Mouse (Mus musculus) forebrain, embryonic 11.5 days (tissue): Measurements from ENCODE around the gene Clasp1. TPM values are rescaled to one million over a fixed set of nuclear protein-coding genes. Genes with fewer than 3 reads are reported as not detected.

Experiments
- ATAC-seq: fragments of 200-750 bp; cut with Nextera tagmentation; replicated peaks from 2 replicates; pipeline ENCODE4 v1.8.0; 2017; ENCODE audit warnings: moderate TSS enrichment; ENCODE audit not compliant: low FRiP score
- DNase-seq: peaks from one replicate; pipeline ENCODE4 v3.0.0-alpha.2; 2017; ENCODE audit warnings: low spot score
- H3K27ac ChIP-seq: fragments of 300-500 bp; sonication (generic); 2 replicates; pipeline ENCODE4 v1.5.1; 2014; ENCODE audit warnings: low read depth, low read length
- H3K27me3 ChIP-seq: fragments of 300-500 bp; sonication (generic); 2 replicates; pipeline ENCODE4 v1.6.1; 2014; ENCODE audit warnings: mild to moderate bottlenecking, low read length, mixed read lengths; ENCODE audit not compliant: control insufficient read depth, insufficient read depth
- H3K36me3 ChIP-seq: fragments of 300-500 bp; sonication (generic); 2 replicates; pipeline ENCODE4 v1.6.1; 2014; ENCODE audit warnings: mild to moderate bottlenecking, low read length, moderate library complexity, mixed read lengths; ENCODE audit not compliant: control insufficient read depth, insufficient read depth
- H3K4me1 ChIP-seq: fragments of 300-500 bp; sonication (generic); replicated peaks from 2 replicates; pipeline ENCODE4 v1.6.1; 2014; ENCODE audit warnings: low read length, mixed read lengths; ENCODE audit not compliant: control insufficient read depth, insufficient read depth
- H3K4me2 ChIP-seq: fragments of 300-500 bp; sonication (generic); 2 replicates; pipeline ENCODE4 v1.6.1; 2014; ENCODE audit warnings: low read depth, mild to moderate bottlenecking, low read length, moderate library complexity, mixed read lengths; ENCODE audit not compliant: severe bottlenecking
- H3K4me3 ChIP-seq: fragments of 300-500 bp; sonication (generic); 2 replicates; pipeline ENCODE4 v1.5.1; 2014; ENCODE audit warnings: low read depth, low read length
- H3K9ac ChIP-seq: fragments of 300-500 bp; sonication (generic); 2 replicates; pipeline ENCODE4 v1.6.1; 2014; ENCODE audit warnings: low read length
- H3K9me3 ChIP-seq: fragments of 300-500 bp; sonication (generic); 2 replicates; pipeline ENCODE4 v1.6.1; 2016; ENCODE audit warnings: low read length, mixed read lengths; ENCODE audit not compliant: control insufficient read depth
- WGBS: fragments of 180-500 bp; shearing (Covaris S2); extraction: QIAGEN DNeasy Blood & Tissue Kit; methylation state at CpG from one replicate; pipeline ENCODE4 v1.1.7; 2014; 5-methylcytosine and 5-hydroxymethylcytosine counted together
- polyA plus RNA-seq: library from polyadenylated mRNA; unstranded; fragments of >200 nt; fragmentation: Nextera tagmentation; extraction: Ambion mirVana; gene quantifications from 2 replicates; pipeline ENCODE4 v1.2.1, GENCODE M21; 2014

Gene Clasp1
- polyA plus RNA-seq, 1 experiment from 2014 or later = 136 TPM

DNA sequence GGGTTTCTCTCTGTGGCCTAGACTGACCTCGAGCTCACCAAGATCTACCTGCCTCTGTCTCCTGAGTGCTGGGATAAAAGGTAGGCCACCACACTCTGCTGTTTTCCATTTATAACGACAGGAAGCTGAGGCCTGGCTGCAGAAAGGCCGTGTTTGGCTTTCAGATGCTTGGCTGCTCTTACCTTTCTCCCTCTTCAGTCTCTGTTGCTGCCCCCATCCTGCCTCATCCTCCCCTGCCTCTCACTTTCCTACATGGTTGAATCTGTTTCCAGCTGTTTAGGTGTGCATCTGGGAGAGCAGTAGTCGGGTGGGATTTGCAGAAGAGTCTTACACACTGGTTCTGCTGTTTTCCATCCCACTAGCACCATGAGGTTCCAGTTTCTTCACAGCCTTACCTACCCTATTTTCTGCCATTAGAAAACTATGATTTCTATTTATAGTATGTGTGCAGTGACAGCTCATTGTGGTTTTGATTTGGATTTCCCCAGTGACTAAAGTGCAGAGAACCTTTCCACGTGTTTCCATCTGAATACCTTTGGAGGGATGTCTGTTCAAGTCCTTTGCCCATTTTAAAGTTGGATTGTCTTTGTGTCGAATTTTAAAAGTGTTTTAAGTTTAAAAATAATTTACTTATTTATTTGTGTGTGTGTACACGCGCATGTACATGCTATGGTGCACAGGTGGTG lies 10.9 kb downstream of the Clasp1 start:
- Histone ChIP-seq H3K36me3 (peaks cover 3% of the 10 kb centered on the region; the same call in 1 of the 2 replicates), H3K4me3 (no peak overlapping the region), H3K27me3 (no peaks in the 10 kb centered on the region), H3K4me2 (no peak overlapping the region), H3K9me3 (no peaks in the 10 kb centered on the region), H3K4me1 (0 out of 2 replicates have a peak, but pooled peaks cover 2% of the 10 kb centered on the region), H3K9ac (no peak overlapping the region), H3K27ac (no peak overlapping the region)
- ATAC-seq (no peak), DNase-seq (no peak)
- whole genome bisulfite sequencing = 90% methylated on average over 8 of the region's 8 CpGs

DNA sequence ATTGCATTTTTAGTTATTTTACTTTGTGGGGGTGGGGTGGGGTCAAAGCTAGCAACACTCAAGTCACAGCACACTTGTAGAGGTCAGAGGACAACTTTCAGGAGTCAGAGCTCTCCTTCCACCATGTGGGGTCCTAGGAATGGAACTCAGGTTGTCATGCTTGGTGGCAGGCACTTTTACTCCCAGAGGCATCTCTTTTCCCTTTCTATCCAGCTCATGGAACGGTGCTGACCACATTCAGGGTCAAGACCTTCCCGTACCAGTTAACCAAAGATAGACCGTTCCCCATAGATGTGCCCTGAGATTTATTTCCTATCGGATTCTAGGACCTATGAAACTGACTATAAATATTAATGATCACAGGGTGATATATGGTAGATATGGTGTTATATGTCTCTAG lies 13.1 kb downstream of the Clasp1 start:
- no peak overlapping the region for H3K4me2 ChIP-seq
- no peak overlapping the region for H3K4me3 ChIP-seq
- no peaks in the 10 kb centered on the region for H3K9me3 ChIP-seq
- H3K9ac ChIP-seq = no peak overlapping the region
- DNase-seq = no peak
- no peaks in the 10 kb centered on the region; the same call in 1 of the 2 replicates for H3K36me3 ChIP-seq
- no peak overlapping the region for H3K27ac ChIP-seq
- H3K27me3 ChIP-seq = no peaks in the 10 kb centered on the region
- no peak for ATAC-seq
- no peaks in the 10 kb centered on the region for H3K4me1 ChIP-seq
- 92% methylated on average over 4 of the region's 4 CpGs for WGBS

DNA sequence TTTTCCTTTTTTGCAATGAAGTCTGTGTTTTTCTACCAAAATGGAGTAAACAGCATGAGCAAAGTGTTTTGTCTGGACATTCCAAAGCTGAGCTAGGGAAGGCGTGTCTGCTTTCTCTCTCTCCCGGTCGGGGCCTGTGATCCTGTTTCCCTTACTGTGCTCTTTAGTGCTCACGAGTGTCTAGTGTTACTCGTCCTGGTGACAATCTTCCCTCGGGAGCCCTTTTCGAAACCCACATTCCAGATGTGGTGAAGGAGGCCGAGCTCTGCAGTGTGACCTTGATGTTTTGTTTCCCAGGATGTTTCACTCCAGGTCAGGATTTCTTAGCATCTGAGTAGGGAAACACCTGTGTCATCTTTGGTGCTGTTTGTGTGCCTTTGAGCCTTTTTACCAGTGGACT lies 13.7 kb downstream of the Clasp1 start:
- H3K4me3 ChIP-seq = no peak overlapping the region
- no peak overlapping the region for H3K4me2 ChIP-seq
- ATAC-seq (no peak), DNase-seq (no peak)
- H3K9me3 ChIP-seq = no peaks in the 10 kb centered on the region
- no peaks in the 10 kb centered on the region for H3K4me1 ChIP-seq
- H3K36me3 ChIP-seq = no peaks in the 10 kb centered on the region; the same call in 1 of the 2 replicates
- H3K9ac ChIP-seq = no peak overlapping the region
- WGBS = 76% methylated on average over 8 of the region's 8 CpGs
- H3K27ac ChIP-seq = no peak overlapping the region
- no peaks in the 10 kb centered on the region for H3K27me3 ChIP-seq

DNA sequence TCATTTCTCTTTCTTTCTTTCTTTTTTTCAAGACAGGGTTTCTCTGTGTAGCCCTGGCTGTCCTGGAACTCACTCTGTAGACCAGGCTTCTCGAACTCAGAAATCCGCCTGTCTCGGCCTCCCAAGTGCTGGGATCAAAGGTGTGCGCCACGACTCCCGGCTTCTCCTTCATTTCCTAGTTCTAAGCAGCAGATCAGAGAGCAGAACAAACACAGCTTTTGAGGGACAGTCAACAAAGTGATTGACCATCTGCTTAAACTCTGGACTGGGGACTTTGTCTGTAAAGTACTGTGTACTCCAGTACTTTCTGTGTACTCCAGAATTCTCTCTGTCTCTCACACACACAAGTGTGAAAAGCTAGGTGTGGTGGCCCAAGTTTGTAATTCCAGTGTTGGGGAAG lies 14.1 kb downstream of the Clasp1 start:
- no peak overlapping the region for H3K9ac ChIP-seq

DNA sequence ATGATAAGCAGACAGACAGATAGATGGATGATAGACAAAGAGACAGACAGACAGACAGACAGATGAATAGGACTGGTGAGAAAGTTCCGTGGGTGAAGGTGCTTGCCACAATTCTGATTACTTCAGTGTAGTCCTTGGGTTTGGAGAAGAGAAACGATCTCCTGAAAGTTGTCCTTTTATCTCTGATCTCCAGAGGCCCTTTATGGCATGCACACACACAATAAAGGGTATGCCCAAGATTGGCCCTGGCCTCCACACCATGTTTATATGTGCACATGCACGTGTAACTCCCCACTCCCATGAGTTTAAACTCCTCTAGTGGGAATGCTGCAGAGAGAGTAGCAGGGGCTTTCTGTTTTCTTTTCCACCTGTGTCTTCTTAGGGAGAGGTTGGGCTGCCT lies 14.6 kb downstream of the Clasp1 start:
- WGBS = 88% methylated on average over 3 of the region's 3 CpGs
- H3K4me1 ChIP-seq = no peaks in the 10 kb centered on the region
- DNase-seq = no peak
- no peaks in the 10 kb centered on the region; the same call in 1 of the 2 replicates for H3K36me3 ChIP-seq
- H3K4me3 ChIP-seq = no peak overlapping the region
- no peak for ATAC-seq
- no peak overlapping the region for H3K9ac ChIP-seq
- H3K27me3 ChIP-seq = no peaks in the 10 kb centered on the region
- no peaks in the 10 kb centered on the region for H3K9me3 ChIP-seq
- H3K4me2 ChIP-seq = no peak overlapping the region
- H3K27ac ChIP-seq = no peak overlapping the region

More for the DNA sequence above, 14.1 kb downstream of the Clasp1 start:
- Histone ChIP-seq H3K4me2 (no peak overlapping the region), H3K27me3 (no peaks in the 10 kb centered on the region), H3K27ac (no peak overlapping the region), H3K4me3 (no peak overlapping the region), H3K4me1 (no peaks in the 10 kb centered on the region), H3K9me3 (no peaks in the 10 kb centered on the region), H3K36me3 (no peaks in the 10 kb centered on the region; the same call in 1 of the 2 replicates)
- no peak for DNase-seq
- 89% methylated on average over 6 of the region's 6 CpGs for WGBS
- no peak for ATAC-seq

DNA sequence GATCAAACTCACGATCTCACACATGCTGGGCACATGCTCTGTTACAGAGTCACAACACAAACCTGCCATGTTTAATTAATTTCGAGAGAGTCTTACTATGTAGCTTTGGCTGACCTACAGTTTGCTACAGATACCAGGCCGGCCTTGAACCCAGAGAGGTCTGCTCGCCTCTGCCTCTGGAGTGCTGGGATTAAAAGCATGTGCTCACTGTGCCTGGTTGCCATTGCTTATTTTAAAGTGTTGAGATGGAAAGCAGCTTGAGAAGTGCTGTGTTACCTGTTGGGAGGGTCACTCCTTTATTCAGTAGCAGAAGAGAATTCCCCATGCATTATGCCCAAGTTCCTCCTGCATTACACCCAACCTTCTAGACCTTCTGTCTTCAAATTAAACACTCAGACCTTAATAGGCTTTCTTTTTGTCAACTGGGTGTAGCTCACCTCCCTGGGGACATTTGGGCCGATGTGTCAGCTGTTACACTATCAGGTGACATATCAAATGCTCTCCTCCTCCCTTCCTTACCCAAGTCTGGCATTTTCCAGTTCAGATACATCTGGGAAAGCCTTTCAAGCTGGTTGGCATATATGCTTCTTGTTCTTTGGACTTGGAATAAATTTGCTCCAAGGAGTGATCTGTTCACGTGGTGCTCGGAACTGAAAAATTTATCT lies 18.9 kb downstream of the Clasp1 start:
- Histone ChIP-seq H3K27ac (no peak overlapping the region), H3K36me3 (no peaks in the 10 kb centered on the region; the same call in 1 of the 2 replicates), H3K4me3 (no peak overlapping the region), H3K9me3 (no peaks in the 10 kb centered on the region), H3K9ac (no peak overlapping the region), H3K4me1 (no peaks in the 10 kb centered on the region), H3K4me2 (no peak overlapping the region), H3K27me3 (no peaks in the 10 kb centered on the region)
- no peak for DNase-seq
- no peak for ATAC-seq
- 90% methylated on average over 7 of the region's 7 CpGs for WGBS

DNA sequence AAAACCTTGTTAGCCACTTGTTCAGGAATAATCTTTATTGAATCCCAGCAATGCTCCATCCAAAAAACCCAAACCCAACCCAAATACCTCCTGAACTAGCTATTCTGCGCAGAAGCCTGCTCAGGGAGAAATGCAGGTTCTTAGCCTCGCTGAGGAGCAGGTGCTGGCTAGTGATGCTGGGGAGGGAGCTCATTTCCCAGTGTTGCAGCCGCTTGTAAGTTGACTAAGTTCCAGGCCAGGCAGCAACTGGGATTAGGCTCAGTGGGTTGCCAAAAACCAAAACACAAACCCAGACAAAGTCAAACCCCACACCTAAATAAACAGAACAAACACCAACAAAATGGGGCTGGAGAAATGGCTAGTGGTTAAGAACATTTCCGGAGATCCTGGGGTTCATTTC lies 20.4 kb downstream of the Clasp1 start:
- Histone ChIP-seq H3K9me3 (no peaks in the 10 kb centered on the region), H3K27ac (no peak overlapping the region), H3K4me3 (no peak overlapping the region), H3K4me2 (no peak overlapping the region), H3K27me3 (no peaks in the 10 kb centered on the region), H3K4me1 (no peaks in the 10 kb centered on the region), H3K9ac (no peak overlapping the region), H3K36me3 (no peaks in the 10 kb centered on the region; the same call in 1 of the 2 replicates)
- no peak for ATAC-seq
- no peak for DNase-seq
- 73% methylated on average over 4 of the region's 4 CpGs for WGBS

DNA sequence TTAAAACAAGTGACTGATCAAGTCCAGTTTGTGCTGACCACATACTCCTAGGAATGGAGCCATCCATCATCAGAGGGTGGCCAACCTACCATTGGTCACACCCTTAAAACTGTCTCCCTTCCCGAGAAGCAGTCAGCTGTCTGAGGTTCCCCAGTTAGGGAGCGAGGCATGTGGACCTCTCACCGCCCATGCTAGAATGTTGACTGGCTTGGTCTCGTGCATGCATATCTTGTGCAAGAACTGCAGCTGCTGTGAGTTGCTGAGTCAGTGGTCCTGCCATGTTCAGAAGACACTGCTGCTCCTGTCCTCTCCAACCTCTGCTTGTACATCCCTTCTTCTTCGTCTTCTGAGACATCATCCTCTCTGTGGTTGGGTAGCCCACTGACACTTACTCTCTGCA lies 22.0 kb downstream of the Clasp1 start:
- Histone ChIP-seq H3K27me3 (no peaks in the 10 kb centered on the region), H3K9me3 (no peaks in the 10 kb centered on the region), H3K4me2 (no peak overlapping the region), H3K4me3 (no peak overlapping the region), H3K27ac (no peak overlapping the region), H3K4me1 (no peaks in the 10 kb centered on the region), H3K9ac (no peak overlapping the region), H3K36me3 (no peaks in the 10 kb centered on the region; the same call in 1 of the 2 replicates)
- ATAC-seq (no peak), DNase-seq (no peak)
- WGBS = 93% methylated on average over 5 of the region's 5 CpGs

DNA sequence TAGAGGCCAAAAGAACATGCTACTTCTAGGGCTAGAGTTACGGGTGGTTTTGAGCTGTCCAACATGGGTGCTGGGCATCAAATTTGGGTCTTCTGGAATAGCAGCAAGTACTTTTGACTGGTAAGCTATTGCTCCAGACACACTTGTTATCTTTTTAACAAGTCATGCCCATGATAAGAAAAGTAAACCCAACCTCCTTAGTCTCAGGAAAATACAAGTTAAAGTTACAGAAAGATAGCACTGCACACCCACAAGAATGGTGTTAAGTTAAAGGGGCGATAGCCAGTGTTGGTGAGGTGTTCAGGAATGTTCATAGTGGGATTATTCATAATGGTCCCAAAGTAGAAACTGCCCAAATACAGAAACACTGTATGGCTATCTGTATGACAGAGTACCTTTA lies 24.3 kb downstream of the Clasp1 start:
- Histone ChIP-seq H3K4me2 (no peak overlapping the region), H3K27ac (no peak overlapping the region), H3K9me3 (no peaks in the 10 kb centered on the region), H3K4me3 (no peak overlapping the region), H3K9ac (no peak overlapping the region), H3K4me1 (no peaks in the 10 kb centered on the region), H3K27me3 (no peaks in the 10 kb centered on the region), H3K36me3 (no peaks in the 10 kb centered on the region)
- 92% methylated on average over 2 of the region's 2 CpGs for WGBS
- DNase-seq (no peak), ATAC-seq (no peak)
